Mouse (Mus musculus): ENCODE data around the gene Aup1. TPM values are rescaled to one million over a fixed set of nuclear protein-coding genes. Genes with fewer than 3 reads are reported as not detected.

Aup1 gene
- total RNA-seq, 1 experiment, result 152 TPM

- Histone ChIP-seq H3K36me3 (ENCODE audit: control insufficient read depth, insufficient read depth, low read length, poor library complexity, severe bottlenecking) (no peaks in the 10 kb centered on the region), H3K9ac (ENCODE audit: insufficient read depth, low read depth, low read length, poor library complexity, severe bottlenecking) (no peak within 1 kb of the TSS), H3K27ac (ENCODE audit: insufficient read depth, low read depth, low read length, poor library complexity, severe bottlenecking) (no peak within 1 kb of the TSS), H3K4me3 (ENCODE audit: insufficient read depth in 1 of 2, low read depth in 1 of 2, low read length in 2 of 2, poor library complexity in 1 of 2, severe bottlenecking in 1 of 2) (peak within 1 kb of the TSS; percentile 47 to 62), H3K9me3 (ENCODE audit: control insufficient read depth, insufficient read depth, low read depth, low read length) (no peaks in the 10 kb centered on the region), H3K4me1 (ENCODE audit: control insufficient read depth in 2 of 2, insufficient read depth in 2 of 2, low read length in 2 of 2, poor library complexity in 1 of 2) (peaks cover 0 to 3% of the 10 kb centered on the region in 2 experiments; a peak in 1 of 4 replicates)
- no peak for TF ChIP-seq CHD2 (IDR thresholded peaks at IDR 0.05; ENCODE audit: low read depth, low read length)
- TF ChIP-seq HCFC1 (IDR thresholded peaks at IDR 0.05; ENCODE audit: borderline replicate concordance, insufficient read depth, low read length), result no peak
- no peak for TF ChIP-seq MAFK (IDR thresholded peaks at IDR 0.05; ENCODE audit: insufficient read depth, low read depth, low read length)
- no peak for TF ChIP-seq ZC3H11A (IDR thresholded peaks at IDR 0.05; ENCODE audit: borderline replicate concordance, low read depth, low read length)
- TF ChIP-seq ZNF384 (IDR thresholded peaks at IDR 0.05; ENCODE audit: low read depth, low read length), result no peak
- DNase-seq (ENCODE audit: low read depth, low spot score), result no peak
- in situ Hi-C loops (cut with MboI; ENCODE audit: low sequenced_read_pairs in 2 of 2, unreplicated experiment in 2 of 2), result loop anchor here (5.0 to 25.0 kb wide), 3 partner anchors 642 to 1517 kb away; partner anchors contain the start of genes Vax2 (in 2 of the 2) and Cyp26b1 (in 1 of the 2)
These were observed 15.8 kb downstream of the Aup1 start, which contains the start of gene Tlx2 for GRCm38 (mm10) chr6:83070247-83070310. Gene Tlx2 (minus strand): TSS chr6:83070293.

DNA sequence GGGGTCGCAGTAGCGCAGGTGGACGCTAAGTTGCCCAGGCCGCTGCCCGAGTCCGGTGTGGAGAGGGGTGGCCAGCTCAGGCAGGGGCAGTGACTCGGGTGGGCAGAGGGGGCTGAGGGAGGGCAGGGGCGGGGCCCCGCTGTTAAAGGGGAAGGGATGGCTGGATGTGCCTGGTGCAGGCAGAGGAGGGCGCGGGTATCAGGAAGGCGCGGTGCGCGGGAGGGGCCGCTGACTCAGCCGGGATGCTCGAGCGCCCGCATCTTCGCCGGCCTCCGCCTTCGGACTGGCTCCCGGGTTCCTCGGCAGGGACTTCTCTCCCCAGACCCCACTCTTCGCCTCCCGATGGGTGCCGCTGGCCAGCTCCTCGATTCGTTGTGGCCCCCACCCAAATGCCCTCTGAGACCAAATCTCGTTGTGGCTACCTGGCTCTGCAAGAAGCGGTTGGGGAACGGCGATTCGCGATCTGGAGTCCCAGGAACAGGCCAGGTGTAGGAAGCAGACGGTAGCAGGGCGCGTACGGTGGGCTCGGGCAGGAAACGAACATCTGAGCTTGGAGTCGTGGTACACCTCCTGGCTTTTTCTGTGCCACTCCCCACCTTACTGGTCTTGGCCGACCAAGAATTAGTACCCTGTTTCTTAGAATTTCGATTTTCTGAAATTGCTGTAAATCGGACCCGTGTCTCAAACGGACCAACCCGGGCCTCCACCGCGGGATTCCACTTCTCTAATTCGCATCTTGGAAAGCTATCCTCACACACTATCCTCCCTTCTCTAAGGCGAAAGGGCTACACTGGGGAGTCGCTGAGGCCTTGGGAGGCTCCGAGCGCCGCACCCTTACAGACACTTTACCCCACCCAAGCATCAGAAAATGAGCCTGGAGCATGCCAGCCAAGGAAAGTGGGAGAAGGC, 16.2 kb downstream of the Aup1 start:
- Histone ChIP-seq H3K9me3 (ENCODE audit: control insufficient read depth, insufficient read depth, low read depth, low read length) (no peaks in the 10 kb centered on the region), H3K4me1 (ENCODE audit: control insufficient read depth in 2 of 2, insufficient read depth in 2 of 2, low read length in 2 of 2, poor library complexity in 1 of 2) (peaks cover 0 to 3% of the 10 kb centered on the region in 2 experiments; a peak in 1 of 4 replicates), H3K9ac (ENCODE audit: insufficient read depth, low read depth, low read length, poor library complexity, severe bottlenecking) (no peak overlapping the region), H3K4me3 (ENCODE audit: insufficient read depth in 1 of 2, low read depth in 1 of 2, low read length in 2 of 2, poor library complexity in 1 of 2, severe bottlenecking in 1 of 2) (peak overlapping the region; percentile 47 to 55), H3K36me3 (ENCODE audit: control insufficient read depth, insufficient read depth, low read length, poor library complexity, severe bottlenecking) (no peaks in the 10 kb centered on the region), H3K27ac (ENCODE audit: insufficient read depth, low read depth, low read length, poor library complexity, severe bottlenecking) (no peak overlapping the region)
- DNase-seq (ENCODE audit: low read depth, low spot score), result no peak
- in situ Hi-C loops (cut with MboI; ENCODE audit: low sequenced_read_pairs in 2 of 2, unreplicated experiment in 2 of 2), result loop anchor here (5.0 to 25.0 kb wide), 3 partner anchors 642 to 1517 kb away; partner anchors contain the start of genes Vax2 (in 2 of the 2) and Cyp26b1 (in 1 of the 2)
- TF ChIP-seq HCFC1 (IDR thresholded peaks at IDR 0.05; ENCODE audit: borderline replicate concordance, insufficient read depth, low read length), result no peak
- no peak for TF ChIP-seq CHD2 (IDR thresholded peaks at IDR 0.05; ENCODE audit: low read depth, low read length)
- TF ChIP-seq ZNF384 (IDR thresholded peaks at IDR 0.05; ENCODE audit: low read depth, low read length), result no peak
- TF ChIP-seq ZC3H11A (IDR thresholded peaks at IDR 0.05; ENCODE audit: borderline replicate concordance, low read depth, low read length), result no peak
- TF ChIP-seq MAFK (IDR thresholded peaks at IDR 0.05; ENCODE audit: insufficient read depth, low read depth, low read length), result no peak

DNA sequence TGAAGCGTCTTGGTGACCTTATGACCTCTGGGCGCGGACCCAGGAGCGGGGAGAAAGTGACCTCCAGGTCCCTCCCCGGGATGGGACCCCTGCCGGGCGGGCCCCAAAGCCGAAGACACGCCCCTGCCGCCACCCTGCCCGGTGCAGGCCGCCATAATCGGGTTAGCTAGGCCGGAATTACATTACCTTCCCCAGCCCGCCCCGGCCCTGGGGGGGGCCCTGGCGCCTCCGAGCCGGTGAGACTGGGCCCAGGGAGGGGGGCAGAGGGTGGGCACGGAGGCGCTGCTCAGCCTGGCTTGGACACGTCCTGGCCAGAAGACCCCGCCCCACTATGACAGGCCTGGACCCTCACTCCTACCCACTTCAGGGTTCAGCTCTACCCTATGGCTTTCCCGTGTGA, 16.9 kb downstream of the Aup1 start:
- in situ Hi-C loops (cut with MboI; ENCODE audit: low sequenced_read_pairs in 2 of 2, unreplicated experiment in 2 of 2), result loop anchor here (5.0 to 25.0 kb wide), 3 partner anchors 641 to 1516 kb away; partner anchors contain the start of genes Vax2 (in 2 of the 2) and Cyp26b1 (in 1 of the 2)
- TF ChIP-seq MAFK (IDR thresholded peaks at IDR 0.05; ENCODE audit: insufficient read depth, low read depth, low read length) (no peak), ZNF384 (IDR thresholded peaks at IDR 0.05; ENCODE audit: low read depth, low read length) (no peak), ZC3H11A (IDR thresholded peaks at IDR 0.05; ENCODE audit: borderline replicate concordance, low read depth, low read length) (no peak), CHD2 (IDR thresholded peaks at IDR 0.05; ENCODE audit: low read depth, low read length) (no peak), HCFC1 (IDR thresholded peaks at IDR 0.05; ENCODE audit: borderline replicate concordance, insufficient read depth, low read length) (no peak)
- Histone ChIP-seq H3K4me1 (ENCODE audit: control insufficient read depth in 2 of 2, insufficient read depth in 2 of 2, low read length in 2 of 2, poor library complexity in 1 of 2) (peaks cover 0 to 3% of the 10 kb centered on the region in 2 experiments; a peak in 1 of 4 replicates), H3K9ac (ENCODE audit: insufficient read depth, low read depth, low read length, poor library complexity, severe bottlenecking) (no peak overlapping the region), H3K27ac (ENCODE audit: insufficient read depth, low read depth, low read length, poor library complexity, severe bottlenecking) (no peak overlapping the region), H3K4me3 (ENCODE audit: insufficient read depth in 1 of 2, low read depth in 1 of 2, low read length in 2 of 2, poor library complexity in 1 of 2, severe bottlenecking in 1 of 2) (peak overlapping the region; percentile 31 to 47; a peak in 2 of 4 replicates), H3K9me3 (ENCODE audit: control insufficient read depth, insufficient read depth, low read depth, low read length) (no peaks in the 10 kb centered on the region), H3K36me3 (ENCODE audit: control insufficient read depth, insufficient read depth, low read length, poor library complexity, severe bottlenecking) (no peaks in the 10 kb centered on the region)
- no peak for DNase-seq (ENCODE audit: low read depth, low spot score)

- DNase-seq (ENCODE audit: low read depth, low spot score), result no peak
- Histone ChIP-seq H3K9me3 (ENCODE audit: control insufficient read depth, insufficient read depth, low read depth, low read length) (no peaks in the 10 kb centered on the region), H3K4me1 (ENCODE audit: control insufficient read depth in 2 of 2, insufficient read depth in 2 of 2, low read length in 2 of 2, poor library complexity in 1 of 2) (peaks cover 2% of the 10 kb centered on the region in 2 experiments; a peak in 1 of 4 replicates), H3K36me3 (ENCODE audit: control insufficient read depth, insufficient read depth, low read length, poor library complexity, severe bottlenecking) (peaks cover 2% of the 10 kb centered on the region; the same call in 1 of the 2 replicates), H3K4me3 (ENCODE audit: insufficient read depth in 1 of 2, low read depth in 1 of 2, low read length in 2 of 2, poor library complexity in 1 of 2, severe bottlenecking in 1 of 2) (no peak overlapping the region), H3K9ac (ENCODE audit: insufficient read depth, low read depth, low read length, poor library complexity, severe bottlenecking) (no peak overlapping the region), H3K27ac (ENCODE audit: insufficient read depth, low read depth, low read length, poor library complexity, severe bottlenecking) (no peak overlapping the region)
- in situ Hi-C loops (cut with MboI; ENCODE audit: low sequenced_read_pairs in 2 of 2, unreplicated experiment in 2 of 2), result loop anchor here (5.0 to 25.0 kb wide), 3 partner anchors 637 to 1512 kb away; partner anchors contain the start of genes Vax2 (in 2 of the 2) and Cyp26b1 (in 1 of the 2)
- TF ChIP-seq MAFK (IDR thresholded peaks at IDR 0.05; ENCODE audit: insufficient read depth, low read depth, low read length) (no peak), HCFC1 (IDR thresholded peaks at IDR 0.05; ENCODE audit: borderline replicate concordance, insufficient read depth, low read length) (no peak), CHD2 (IDR thresholded peaks at IDR 0.05; ENCODE audit: low read depth, low read length) (no peak), ZC3H11A (IDR thresholded peaks at IDR 0.05; ENCODE audit: borderline replicate concordance, low read depth, low read length) (no peak), ZNF384 (IDR thresholded peaks at IDR 0.05; ENCODE audit: low read depth, low read length) (no peak)
These were observed 20.7 kb downstream of the Aup1 start for GRCm38 (mm10) chr6:83074979-83075378.
